Mouse (Mus musculus): ENCODE data around the gene Nr4a1. TPM values are rescaled to one million over a fixed set of nuclear protein-coding genes. Genes with fewer than 3 reads are reported as not detected.
A peak's percentile ranks its signal among the peaks of the same experiment; 100 is the strongest.

Gene Nr4a1
- polyA plus RNA-seq, 1 experiment, result 31.9 TPM

GRCm38 (mm10) chr15:101215136-101215535 lies 38.9 kb upstream of the Nr4a1 start:
- no peak overlapping the region for H3K27ac ChIP-seq (ENCODE audit: insufficient read depth, low read length)
- H3K9ac ChIP-seq (ENCODE audit: low read depth, poor library complexity, severe bottlenecking), result no peak overlapping the region
- no peak overlapping the region for H3K4me3 ChIP-seq (ENCODE audit: low read depth, low read length)
- H3K27me3 ChIP-seq (ENCODE audit: control insufficient read depth, insufficient read depth, low read length, poor library complexity, severe bottlenecking), result no peaks in the 10 kb centered on the region
- H3K4me1 ChIP-seq (ENCODE audit: control insufficient read depth, insufficient read depth, low read length), result no peaks in the 10 kb centered on the region
- H3K36me3 ChIP-seq (ENCODE audit: control insufficient read depth, insufficient read depth, low read length, poor library complexity, severe bottlenecking), result 0 out of 2 replicates have a peak, but pooled peaks cover 2% of the 10 kb centered on the region
- H3K9me3 ChIP-seq (replicated peaks; ENCODE audit: control insufficient read depth, insufficient read depth, low read length, poor library complexity, severe bottlenecking), result no peaks in the 10 kb centered on the region
- no peak for TF ChIP-seq POLR2A (IDR thresholded peaks at IDR 0.05; ENCODE audit: insufficient read depth, low read length)
- TF ChIP-seq EP300 (IDR thresholded peaks at IDR 0.05; ENCODE audit: insufficient read depth, low read depth, low read length), result no peak
- no peak for TF ChIP-seq CTCF (IDR thresholded peaks at IDR 0.05; ENCODE audit: low read depth, low read length)

GRCm38 (mm10) chr15:101216036-101216435 lies 38.0 kb upstream of the Nr4a1 start:
- Histone ChIP-seq H3K4me1 (ENCODE audit: control insufficient read depth, insufficient read depth, low read length) (peaks cover 4% of the 10 kb centered on the region), H3K36me3 (ENCODE audit: control insufficient read depth, insufficient read depth, low read length, poor library complexity, severe bottlenecking) (no peaks in the 10 kb centered on the region), H3K9me3 (replicated peaks; ENCODE audit: control insufficient read depth, insufficient read depth, low read length, poor library complexity, severe bottlenecking) (no peaks in the 10 kb centered on the region), H3K9ac (ENCODE audit: low read depth, poor library complexity, severe bottlenecking) (no peak overlapping the region), H3K27ac (ENCODE audit: insufficient read depth, low read length) (no peak overlapping the region), H3K27me3 (ENCODE audit: control insufficient read depth, insufficient read depth, low read length, poor library complexity, severe bottlenecking) (no peaks in the 10 kb centered on the region), H3K4me3 (ENCODE audit: low read depth, low read length) (no peak overlapping the region)
- no peak for TF ChIP-seq CTCF (IDR thresholded peaks at IDR 0.05; ENCODE audit: low read depth, low read length)
- no peak for TF ChIP-seq EP300 (IDR thresholded peaks at IDR 0.05; ENCODE audit: insufficient read depth, low read depth, low read length)
- no peak for TF ChIP-seq POLR2A (IDR thresholded peaks at IDR 0.05; ENCODE audit: insufficient read depth, low read length)

- TF ChIP-seq CTCF (IDR thresholded peaks at IDR 0.05; ENCODE audit: low read depth, low read length) (no peak), POLR2A (IDR thresholded peaks at IDR 0.05; ENCODE audit: insufficient read depth, low read length) (no peak), EP300 (IDR thresholded peaks at IDR 0.05; ENCODE audit: insufficient read depth, low read depth, low read length) (no peak)
- Histone ChIP-seq H3K36me3 (ENCODE audit: control insufficient read depth, insufficient read depth, low read length, poor library complexity, severe bottlenecking) (no peaks in the 10 kb centered on the region), H3K4me1 (ENCODE audit: control insufficient read depth, insufficient read depth, low read length) (peaks cover 4% of the 10 kb centered on the region), H3K4me3 (ENCODE audit: low read depth, low read length) (no peak overlapping the region), H3K27me3 (ENCODE audit: control insufficient read depth, insufficient read depth, low read length, poor library complexity, severe bottlenecking) (no peaks in the 10 kb centered on the region), H3K27ac (ENCODE audit: insufficient read depth, low read length) (peak overlapping the region; percentile 19; the same call in 1 of the 2 replicates), H3K9me3 (replicated peaks; ENCODE audit: control insufficient read depth, insufficient read depth, low read length, poor library complexity, severe bottlenecking) (no peaks in the 10 kb centered on the region), H3K9ac (ENCODE audit: low read depth, poor library complexity, severe bottlenecking) (no peak overlapping the region)
These were observed 33.2 kb upstream of the Nr4a1 start for GRCm38 (mm10) chr15:101220905-101221297.

- Histone ChIP-seq H3K27ac (ENCODE audit: insufficient read depth, low read length) (peak overlapping the region; percentile 58), H3K27me3 (ENCODE audit: control insufficient read depth, insufficient read depth, low read length, poor library complexity, severe bottlenecking) (no peaks in the 10 kb centered on the region), H3K36me3 (ENCODE audit: control insufficient read depth, insufficient read depth, low read length, poor library complexity, severe bottlenecking) (no peaks in the 10 kb centered on the region), H3K9me3 (replicated peaks; ENCODE audit: control insufficient read depth, insufficient read depth, low read length, poor library complexity, severe bottlenecking) (no peaks in the 10 kb centered on the region), H3K9ac (ENCODE audit: low read depth, poor library complexity, severe bottlenecking) (no peak overlapping the region), H3K4me1 (ENCODE audit: control insufficient read depth, insufficient read depth, low read length) (peaks cover 4% of the 10 kb centered on the region), H3K4me3 (ENCODE audit: low read depth, low read length) (peak overlapping the region; percentile 70)
- TF ChIP-seq POLR2A (IDR thresholded peaks at IDR 0.05; ENCODE audit: insufficient read depth, low read length) (no peak), EP300 (IDR thresholded peaks at IDR 0.05; ENCODE audit: insufficient read depth, low read depth, low read length) (0 out of 2 replicates have a peak, but pooled peaks have one; percentile 65), CTCF (IDR thresholded peaks at IDR 0.05; ENCODE audit: low read depth, low read length) (peak; percentile 87)
These were observed 32.6 kb upstream of the Nr4a1 start for GRCm38 (mm10) chr15:101221298-101222104.

- Histone ChIP-seq H3K9me3 (replicated peaks; ENCODE audit: control insufficient read depth, insufficient read depth, low read length, poor library complexity, severe bottlenecking) (no peaks in the 10 kb centered on the region), H3K9ac (ENCODE audit: low read depth, poor library complexity, severe bottlenecking) (no peak overlapping the region), H3K27ac (ENCODE audit: insufficient read depth, low read length) (no peak overlapping the region), H3K36me3 (ENCODE audit: control insufficient read depth, insufficient read depth, low read length, poor library complexity, severe bottlenecking) (no peaks in the 10 kb centered on the region), H3K4me3 (ENCODE audit: low read depth, low read length) (no peak overlapping the region), H3K4me1 (ENCODE audit: control insufficient read depth, insufficient read depth, low read length) (peaks cover 4% of the 10 kb centered on the region), H3K27me3 (ENCODE audit: control insufficient read depth, insufficient read depth, low read length, poor library complexity, severe bottlenecking) (no peaks in the 10 kb centered on the region)
- no peak for TF ChIP-seq POLR2A (IDR thresholded peaks at IDR 0.05; ENCODE audit: insufficient read depth, low read length)
- no peak for TF ChIP-seq EP300 (IDR thresholded peaks at IDR 0.05; ENCODE audit: insufficient read depth, low read depth, low read length)
- no peak for TF ChIP-seq CTCF (IDR thresholded peaks at IDR 0.05; ENCODE audit: low read depth, low read length)
These were observed 31.1 kb upstream of the Nr4a1 start for GRCm38 (mm10) chr15:101222897-101223482.

GRCm38 (mm10) chr15:101223596-101223995 lies 30.5 kb upstream of the Nr4a1 start:
- Histone ChIP-seq H3K27ac (ENCODE audit: insufficient read depth, low read length) (no peak overlapping the region), H3K4me1 (ENCODE audit: control insufficient read depth, insufficient read depth, low read length) (peaks cover 4% of the 10 kb centered on the region), H3K9ac (ENCODE audit: low read depth, poor library complexity, severe bottlenecking) (peak overlapping the region; percentile 93; the same call in 1 of the 2 replicates), H3K9me3 (replicated peaks; ENCODE audit: control insufficient read depth, insufficient read depth, low read length, poor library complexity, severe bottlenecking) (no peaks in the 10 kb centered on the region), H3K36me3 (ENCODE audit: control insufficient read depth, insufficient read depth, low read length, poor library complexity, severe bottlenecking) (no peaks in the 10 kb centered on the region; the same call in 1 of the 2 replicates), H3K27me3 (ENCODE audit: control insufficient read depth, insufficient read depth, low read length, poor library complexity, severe bottlenecking) (no peaks in the 10 kb centered on the region), H3K4me3 (ENCODE audit: low read depth, low read length) (peak overlapping the region; percentile 81)
- TF ChIP-seq EP300 (IDR thresholded peaks at IDR 0.05; ENCODE audit: insufficient read depth, low read depth, low read length), result no peak
- TF ChIP-seq POLR2A (IDR thresholded peaks at IDR 0.05; ENCODE audit: insufficient read depth, low read length), result no peak
- no peak for TF ChIP-seq CTCF (IDR thresholded peaks at IDR 0.05; ENCODE audit: low read depth, low read length)

Data from ES-Bruce4 (cell line).